Mouse (Mus musculus): ENCODE measurements around the gene Cc2d2b. TPM values are rescaled to one million over a fixed set of nuclear protein-coding genes. Genes with fewer than 3 reads are reported as not detected.

The Cc2d2b gene
- not detected for total RNA-seq (2022)

DNA sequence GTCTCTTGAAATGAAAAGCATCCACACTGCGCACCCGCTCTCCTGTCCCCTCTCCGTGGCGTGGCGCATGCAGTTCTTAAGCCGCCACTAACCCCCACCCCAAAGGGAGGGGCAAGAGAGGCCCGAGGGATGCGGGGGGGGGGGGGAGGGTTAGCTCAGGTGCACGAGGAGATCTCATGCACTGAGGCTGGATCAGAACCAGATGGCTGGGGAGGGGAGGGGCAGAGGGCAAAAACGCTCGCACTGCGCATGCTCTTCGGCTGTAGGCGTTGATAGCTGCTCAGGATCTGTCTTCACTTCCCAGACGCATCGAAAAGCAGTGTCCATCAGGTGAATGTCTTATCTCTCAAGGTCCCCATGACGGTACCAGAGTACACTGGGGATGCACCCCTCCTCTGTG, at the start of gene Cc2d2b:
Cc2d2b (plus strand) TSS at position 195 of the 400 bp plus-strand sequence.
- no peak for DNase-seq

DNA sequence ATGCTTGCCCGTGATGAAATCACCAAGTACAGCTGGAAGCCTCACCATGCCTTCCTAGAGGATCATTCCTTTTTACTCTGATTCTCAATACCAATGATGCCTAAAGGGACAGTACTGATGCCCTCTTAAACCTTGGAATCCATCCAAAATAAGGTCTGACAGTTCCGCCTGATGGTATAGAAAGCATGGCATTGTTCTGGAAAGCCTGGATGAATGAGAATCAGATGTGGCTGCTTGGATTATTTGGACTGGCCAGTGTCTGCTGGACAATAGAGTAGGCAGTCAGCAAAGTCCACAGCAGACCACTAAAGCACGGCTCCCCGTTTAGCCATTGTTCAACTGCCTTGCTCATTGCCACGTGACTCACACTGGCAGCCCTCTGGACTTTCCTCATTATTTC, 48.7 kb upstream of the Cc2d2b start:
- no peak for DNase-seq

DNA sequence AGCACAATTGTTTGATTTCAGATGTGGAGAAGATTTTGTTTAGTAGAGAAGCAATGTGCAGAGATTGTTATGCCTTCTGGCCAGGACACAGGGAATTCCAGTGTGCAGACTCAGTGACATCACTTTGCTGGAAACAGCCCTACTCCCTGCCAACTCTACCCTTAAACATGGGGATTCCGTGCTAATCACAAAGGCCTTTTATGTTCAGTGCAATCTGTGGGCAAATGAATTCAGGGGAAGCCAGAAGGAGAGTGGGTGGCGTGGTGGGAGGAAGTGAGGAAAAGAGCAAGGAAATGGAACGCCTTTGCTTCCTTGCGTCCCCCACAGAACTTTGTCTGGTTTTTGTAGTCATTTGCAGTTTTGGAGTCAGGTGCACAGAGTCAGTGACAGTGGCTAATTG, 46.1 kb upstream of the Cc2d2b start:
- no peak for DNase-seq

DNA sequence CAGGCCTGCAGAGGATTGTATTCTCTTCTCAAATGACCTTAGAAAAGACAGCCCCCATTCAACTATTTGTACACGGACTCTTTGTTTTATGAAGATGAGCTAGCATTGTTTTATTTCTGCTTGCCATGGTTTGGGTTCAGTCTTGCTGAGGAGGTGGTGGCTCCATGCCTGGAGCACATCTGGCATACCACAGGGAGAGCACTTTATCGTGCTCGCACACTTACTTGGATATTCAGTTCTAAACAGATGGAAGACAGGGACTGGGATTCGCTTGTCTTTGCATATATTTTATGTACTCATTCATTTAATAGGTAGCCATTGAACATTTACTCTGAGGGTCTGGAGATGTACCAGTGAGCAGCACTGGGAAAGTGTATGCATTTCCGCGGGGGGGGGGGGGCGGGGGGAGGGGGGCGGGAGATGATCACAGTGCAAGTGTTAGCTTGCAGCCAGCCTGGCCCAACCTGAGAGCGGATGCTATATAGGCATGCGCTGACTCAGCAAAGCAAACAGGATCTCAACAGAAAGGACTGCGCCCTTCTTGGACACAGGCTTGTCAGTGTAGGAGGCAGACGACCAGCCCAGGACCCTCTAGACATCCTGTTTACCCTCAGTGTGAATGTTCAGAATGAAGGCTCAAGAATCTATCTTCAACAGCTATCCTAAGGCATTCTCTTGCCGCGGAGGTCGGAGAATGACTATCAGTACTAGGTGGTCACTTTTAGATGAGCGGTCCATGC, 35.5 kb upstream of the Cc2d2b start:
- no peak for DNase-seq

DNA sequence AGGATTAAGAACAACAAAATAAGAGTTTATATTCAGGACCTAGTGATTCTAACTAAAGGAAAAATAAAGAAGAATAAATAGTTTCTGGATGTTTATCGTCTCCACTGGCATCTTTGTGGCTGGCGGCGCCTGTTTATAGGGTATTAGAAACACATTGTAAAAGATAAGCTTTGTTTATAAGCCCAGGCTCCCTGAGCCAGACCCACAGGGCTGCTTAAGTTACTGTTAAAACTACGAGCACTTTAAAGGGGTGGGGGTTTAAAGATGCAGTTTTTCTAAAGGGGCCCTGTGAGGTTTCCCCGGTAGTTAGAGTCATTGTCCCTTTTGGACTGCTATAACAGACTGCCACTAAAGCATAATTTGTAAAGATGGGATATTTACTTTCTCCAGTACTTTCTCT, 33.9 kb upstream of the Cc2d2b start:
- DNase-seq: no peak

DNA sequence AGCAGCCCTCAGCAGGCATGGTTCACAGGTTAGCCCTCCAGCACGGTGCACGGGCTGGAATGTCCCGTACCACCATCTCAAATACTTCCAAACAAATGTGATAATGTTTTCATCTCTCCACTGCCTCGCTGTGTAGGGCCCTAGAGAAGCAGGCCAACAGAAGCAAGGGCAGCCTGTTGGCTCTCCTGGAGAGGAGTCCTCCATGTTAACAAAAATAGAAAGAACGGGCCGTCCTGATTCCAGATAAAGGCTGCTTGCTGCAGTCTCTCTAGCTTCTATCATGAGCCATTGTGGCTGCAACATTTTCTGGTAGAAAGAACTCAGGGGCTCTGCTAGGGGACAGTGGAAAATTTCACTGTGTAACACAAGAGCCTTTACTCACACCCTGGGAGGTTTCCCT, 31.6 kb upstream of the Cc2d2b start:
- DNase-seq: no peak

DNA sequence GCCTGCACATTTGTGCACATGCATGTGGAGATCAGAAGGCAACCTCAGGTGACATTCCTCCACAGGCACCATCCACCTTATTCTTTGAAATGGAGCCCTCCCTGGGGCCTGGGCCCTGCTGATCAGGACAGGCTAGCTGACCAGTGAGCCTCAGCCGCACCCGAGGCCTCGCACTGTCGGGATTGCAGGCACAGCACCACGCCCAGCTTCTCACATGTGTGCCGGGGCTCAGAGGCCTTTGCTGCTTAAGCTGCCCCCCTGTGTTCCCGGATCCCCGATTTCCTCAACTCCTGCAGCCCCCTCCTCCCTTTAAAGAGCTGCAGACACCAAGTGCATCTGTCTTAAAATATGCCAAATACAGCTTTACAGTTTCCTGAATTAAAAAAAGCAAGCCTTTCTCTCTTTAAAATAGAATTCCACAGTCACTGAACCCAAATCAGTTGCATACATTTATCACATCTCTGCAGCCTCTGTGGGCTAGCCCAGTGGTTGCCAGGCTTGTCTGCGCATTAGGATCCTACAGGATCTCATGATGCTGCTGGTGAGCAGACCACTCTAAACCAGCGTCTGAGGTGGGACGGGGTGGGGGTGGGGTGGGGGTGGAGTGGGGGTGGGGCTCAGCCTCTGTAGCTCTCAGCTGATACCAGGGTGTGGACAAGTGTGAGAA, 29.0 kb upstream of the Cc2d2b start:
- DNase-seq: no peak

DNA sequence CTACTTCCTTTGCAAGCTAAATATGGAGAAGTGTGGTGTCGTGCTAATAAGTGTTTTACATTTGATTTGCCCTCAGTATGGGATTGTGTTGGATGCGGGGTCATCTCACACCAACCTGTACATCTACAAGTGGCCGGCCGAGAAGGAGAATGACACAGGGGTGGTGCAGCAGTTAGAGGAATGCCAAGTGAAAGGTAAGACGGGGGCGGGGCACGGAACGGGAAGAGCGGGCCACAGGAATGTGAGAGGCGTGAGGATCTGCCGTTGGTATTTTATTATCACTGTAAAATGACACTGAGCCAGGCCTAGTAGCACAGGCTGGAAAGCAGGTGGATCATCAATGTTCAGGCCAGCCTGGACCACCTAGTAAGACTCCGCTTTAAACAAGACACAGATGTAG, 28.2 kb upstream of the Cc2d2b start:
- DNase-seq: no peak

DNA sequence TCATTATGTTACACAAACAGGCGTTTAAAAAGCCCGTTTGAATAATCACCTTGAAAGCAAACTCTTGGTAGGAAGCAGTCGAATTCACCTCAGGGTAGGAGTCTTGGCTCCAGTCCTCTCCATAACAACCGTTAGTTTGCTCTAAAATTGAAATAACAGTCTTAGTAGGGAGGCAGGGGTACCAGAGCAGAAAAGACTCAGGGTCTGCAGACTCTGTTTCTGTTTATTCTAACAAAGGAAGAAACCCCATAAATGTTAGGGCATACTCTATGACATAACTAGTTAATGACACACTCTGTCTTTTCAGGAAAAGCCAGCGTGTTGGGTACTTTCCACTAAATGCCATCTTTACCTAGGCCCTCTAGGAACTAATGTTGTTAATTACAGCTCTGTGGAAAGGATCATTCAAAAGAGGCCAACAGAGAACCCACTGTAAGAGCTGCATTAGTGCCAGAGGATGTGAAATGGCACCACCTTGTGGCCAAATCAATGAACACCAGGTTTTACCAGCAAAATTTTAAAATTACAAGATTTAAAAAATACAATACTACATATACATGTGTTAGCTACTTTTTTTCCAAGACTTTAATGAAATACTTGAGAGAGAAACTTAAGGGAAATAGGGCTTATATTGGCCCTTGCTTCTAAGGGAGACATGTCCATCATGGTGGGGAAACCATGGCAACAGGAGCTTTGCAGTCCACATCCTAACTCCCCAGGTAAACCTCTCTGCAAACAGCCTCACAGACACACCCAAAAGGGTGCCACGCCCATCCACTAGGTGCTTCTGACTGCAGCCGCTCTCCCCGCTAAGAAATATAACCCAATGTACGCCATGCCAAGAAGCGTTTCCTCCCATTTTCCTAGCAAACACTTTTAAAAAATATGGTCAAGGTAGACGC, 26.2 kb upstream of the Cc2d2b start:
- no peak for DNase-seq

DNA sequence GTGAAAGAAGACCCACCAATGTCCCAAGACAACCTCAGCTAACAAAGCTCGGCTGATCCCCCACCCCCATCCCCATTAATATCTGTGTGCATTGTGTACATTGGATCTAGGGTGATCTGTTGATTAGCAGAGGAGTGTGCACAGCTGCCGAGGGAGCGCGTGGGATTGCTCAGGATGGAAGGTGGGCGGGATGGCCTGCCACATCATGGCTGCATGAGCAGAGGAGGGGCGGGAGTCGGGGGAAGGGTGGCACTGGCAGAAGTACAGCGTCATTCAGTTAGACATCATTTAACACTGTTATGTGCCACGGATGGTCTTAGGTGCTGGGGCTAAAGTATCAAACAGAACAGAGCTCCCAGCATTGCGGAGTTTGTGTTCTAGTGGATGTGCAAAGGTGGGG, 25.0 kb upstream of the Cc2d2b start:
- DNase-seq: no peak

DNA sequence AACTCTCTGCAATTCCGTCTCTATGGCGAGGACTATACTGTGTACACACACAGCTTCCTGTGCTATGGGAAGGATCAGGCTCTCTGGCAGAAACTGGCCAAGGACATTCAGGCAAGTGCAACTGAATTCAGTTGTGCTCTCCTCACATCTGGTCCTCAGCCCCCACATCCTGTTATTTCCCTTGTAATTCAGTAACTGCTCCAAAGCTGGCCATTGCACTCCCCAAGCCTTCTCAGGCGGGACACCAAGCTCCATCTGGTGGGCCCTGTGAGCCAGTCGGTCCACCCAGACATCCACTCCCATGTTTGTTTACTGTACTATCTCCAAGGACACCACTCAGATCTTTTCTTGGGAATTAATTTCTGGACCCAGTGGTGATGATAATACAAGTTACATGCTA, 22.4 kb upstream of the Cc2d2b start:
- no peak for DNase-seq

DNA sequence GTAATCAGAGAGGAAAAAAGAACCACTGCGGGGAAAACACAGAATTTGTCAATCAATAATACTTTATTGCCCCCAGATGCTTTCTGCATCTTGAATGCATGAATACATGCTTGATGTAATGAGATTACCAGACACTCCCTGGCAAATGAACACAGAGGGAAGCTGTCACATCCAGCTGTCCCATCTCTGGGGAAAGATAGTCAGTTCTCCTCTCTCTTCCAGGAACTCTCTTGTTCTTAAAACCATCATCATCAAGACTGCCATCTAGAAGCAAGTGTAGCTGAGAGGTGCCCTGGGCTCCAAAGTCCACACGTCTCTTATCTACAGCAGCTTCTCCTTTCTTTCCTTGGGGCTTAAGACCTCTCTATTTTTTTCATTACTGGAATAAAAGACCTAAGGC, 21.9 kb upstream of the Cc2d2b start:
- no peak for DNase-seq

DNA sequence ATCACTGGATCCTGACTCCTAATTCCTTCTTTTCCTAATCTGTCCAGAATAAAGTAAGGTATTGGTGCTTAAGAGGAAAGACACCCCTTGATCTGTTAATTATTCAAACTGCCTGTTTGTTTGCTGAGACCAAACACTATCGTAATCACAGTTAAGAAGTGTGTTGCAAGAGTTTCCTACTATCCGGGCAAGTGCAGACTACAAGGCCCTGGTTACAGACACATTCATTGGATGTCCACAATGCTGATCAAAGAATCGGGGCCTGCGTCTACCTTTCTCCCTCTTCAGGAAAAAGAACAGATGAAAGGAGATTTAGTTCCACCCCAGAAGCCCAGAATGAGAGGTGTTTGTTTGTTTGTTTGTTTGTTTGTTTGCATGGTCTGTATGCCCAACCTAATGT, 20.3 kb upstream of the Cc2d2b start:
- DNase-seq: no peak

DNA sequence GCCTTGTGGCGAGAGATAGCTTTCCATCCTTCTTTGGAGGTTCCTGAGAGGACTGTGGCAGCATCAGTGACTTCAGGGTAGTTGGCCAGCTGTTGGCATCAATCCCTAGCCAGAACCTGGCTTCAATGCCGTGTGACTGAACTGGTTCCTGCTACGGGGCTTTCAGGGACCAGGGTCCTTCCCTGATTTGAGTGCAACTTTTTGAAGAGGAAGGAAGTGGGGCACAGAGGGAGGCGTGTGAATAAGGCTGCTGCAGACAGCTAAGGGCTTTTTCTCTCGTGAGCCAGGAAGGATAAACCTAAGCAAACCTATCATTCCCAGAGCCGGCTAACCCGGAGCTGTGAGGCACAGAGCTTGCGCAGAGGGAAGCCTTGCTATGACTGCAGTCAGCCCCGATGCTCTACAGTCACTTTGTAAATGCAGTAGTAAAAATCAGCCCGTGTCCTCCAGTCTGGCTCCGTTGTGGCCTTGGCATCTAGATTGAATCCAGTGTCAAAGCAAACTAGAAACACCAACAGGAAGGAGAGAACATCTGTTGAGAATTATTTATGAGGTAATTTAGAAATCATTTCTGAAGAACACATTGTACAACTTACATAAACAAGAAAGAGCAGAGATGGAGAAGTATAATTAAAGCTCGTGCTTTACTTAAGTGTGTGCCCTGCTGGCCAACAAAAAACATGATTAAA, 19.7 kb upstream of the Cc2d2b start:
- no peak for DNase-seq

DNA sequence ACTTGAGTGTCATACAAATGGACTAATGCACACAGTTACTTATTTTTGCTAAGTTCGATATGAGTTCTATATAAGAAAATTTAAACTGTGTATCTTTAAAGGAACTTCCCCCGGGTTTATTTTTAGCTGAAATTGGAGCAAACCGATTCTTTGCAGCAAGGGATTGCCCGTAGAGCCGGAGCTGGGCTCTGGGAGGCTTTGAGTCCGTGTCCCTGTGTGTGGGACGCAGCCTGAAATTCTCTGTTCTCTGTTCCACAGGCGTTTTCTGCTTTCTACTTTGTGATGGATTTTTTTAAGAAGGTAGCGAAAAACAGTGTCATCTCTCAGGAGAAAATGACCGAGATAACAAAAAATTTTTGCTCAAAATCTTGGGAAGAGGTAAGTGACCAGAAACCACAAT, 15.1 kb upstream of the Cc2d2b start:
- DNase-seq: no peak

DNA sequence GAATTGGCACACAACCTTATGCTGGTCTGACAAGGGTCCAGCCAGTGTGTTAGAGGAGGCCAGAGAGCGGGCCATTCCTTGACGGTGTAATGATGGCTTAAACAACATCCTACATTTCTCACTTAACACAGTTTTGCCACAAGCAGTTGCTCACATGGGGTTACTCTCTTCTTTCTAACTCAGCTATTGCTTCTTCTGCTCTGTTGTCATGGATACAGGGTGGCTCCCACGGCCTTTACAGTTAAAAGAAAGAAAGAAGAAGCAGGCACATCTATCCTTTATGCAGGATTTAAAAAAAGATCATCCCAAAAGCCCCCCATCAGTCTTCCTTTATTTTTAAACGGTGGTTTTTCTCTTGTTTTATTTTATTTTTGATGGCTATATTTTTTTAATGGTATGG, 14.7 kb upstream of the Cc2d2b start:
- no peak for DNase-seq

DNA sequence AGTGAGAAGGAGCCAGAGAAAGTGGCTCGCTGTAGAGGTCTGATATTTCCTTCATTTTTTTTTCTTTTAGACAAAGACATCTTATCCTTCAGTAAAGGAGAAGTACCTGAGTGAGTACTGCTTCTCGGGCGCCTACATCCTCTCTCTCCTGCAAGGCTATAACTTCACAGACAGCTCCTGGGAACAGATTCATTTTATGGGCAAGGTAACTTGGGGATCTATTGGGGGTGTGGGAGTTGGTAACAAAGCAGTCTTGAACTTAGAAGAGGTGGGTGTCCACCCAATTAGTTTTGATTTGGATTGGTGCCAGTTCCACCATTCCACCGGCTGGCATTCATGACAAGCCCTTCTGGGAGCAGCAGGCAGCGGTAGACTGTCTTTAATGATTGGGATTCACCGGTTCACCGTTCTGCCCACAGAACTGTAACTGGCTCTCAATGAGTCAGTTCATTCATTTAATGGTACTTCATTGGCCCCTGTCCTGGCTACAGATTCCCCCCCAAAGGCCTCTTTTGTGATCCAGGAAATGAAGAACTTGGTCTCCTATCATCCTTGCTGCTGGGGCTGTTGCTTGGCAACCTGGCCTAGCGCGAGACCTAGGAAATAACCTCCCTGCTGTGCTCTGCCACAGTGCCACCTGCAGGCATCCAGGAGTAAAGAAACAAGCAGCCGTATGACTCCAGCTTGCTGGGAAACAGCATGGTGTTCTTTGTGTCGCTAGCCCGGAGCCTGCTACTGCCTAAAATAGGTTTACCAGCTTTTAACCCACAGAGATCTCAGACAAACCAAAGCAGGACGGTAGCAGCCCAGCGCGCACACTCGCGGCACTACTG, 11.7 kb upstream of the Cc2d2b start:
- peak; percentile 36 for DNase-seq

DNA sequence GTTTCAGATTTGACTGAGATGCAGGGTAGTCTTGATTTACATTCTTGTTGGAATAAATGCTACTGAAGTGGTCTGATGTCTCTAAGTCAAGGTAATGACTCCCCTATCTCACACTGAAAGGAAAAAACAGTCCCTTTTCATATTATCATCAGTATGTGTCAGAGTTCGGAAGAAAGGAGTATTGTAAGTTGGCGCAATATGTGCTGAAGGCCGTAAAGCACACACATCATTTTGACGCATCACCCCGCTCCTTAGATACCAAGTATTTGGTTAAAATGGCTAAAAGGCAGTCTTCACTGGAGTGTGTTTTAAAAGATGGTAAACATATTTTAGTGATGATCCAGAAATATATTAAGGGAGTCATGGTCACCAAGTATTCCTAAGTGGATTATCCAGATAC, 10.9 kb upstream of the Cc2d2b start:
- DNase-seq: no peak

DNA sequence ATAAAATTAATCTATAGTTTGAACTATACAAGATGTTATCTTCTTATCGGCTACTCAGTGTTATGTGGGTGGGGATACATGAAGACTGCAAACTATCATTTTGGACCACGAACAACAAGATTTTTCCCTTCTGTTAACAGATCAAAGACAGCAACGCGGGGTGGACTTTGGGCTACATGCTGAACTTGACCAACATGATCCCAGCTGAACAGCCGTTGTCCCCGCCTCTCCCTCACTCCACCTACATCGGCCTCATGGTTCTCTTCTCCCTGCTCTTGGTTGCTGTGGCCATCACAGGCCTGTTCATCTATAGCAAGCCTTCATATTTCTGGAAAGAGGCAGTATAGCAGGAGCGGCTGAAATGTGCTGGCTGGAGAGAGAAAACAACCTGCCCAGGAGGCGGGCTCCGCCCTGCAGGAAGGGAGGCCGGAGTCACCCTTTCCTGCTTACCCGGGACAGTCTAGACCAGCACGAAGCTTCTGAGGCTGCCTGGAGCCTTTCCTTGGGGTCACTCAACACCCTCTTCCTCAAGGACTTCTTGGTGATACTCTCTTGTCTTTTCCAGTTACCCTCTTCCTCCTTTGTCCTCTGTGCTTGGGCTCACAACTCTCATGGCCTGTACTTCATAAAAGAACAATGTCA, 9.7 kb upstream of the Cc2d2b start:
- DNase-seq: no peak

DNA sequence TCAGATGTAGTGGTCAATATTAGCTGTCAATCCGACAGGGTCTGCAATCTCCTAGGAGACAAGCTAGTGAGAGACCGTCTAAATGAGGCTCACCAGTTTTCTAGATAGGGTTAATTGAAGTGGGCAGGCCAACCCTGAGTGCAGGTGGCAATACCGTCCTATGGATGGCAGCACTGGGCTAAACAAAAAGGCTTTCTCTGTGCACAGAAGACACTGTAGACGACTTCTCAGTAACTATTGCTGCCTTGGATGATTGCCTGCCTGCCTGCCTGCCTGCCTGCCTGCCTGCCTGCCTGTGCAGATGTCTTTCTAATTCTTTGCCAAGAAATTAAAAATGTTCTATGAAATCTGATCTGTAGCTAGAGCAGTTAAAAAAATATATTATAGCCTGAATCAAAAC, 1.9 kb upstream of the Cc2d2b start:
- DNase-seq: no peak

DNA sequence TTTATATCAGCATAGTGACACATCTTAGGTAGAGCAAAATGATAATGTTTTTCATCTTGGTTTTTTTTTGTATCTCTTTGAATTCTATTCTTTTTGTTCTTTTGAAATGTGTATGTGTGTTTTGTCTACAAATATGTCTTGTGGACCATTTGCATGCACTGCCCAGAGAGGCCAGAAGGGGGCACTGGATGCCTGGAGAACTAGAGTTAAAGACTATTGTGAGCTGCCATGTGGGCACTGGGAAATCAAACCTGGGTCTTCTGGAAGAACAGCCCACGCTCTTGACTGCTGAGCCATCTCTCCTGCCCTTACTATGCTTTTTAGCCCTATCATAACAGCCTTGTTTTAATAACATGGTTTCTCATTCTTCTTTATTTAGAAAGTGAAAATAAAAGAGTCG, 5.8 kb downstream of the Cc2d2b start:
- DNase-seq: peak; percentile 8
